Mouse (Mus musculus) embryonic fibroblast, embryonic 13.5 days (primary cell): ENCODE data around the gene Pdzrn4.

Source experiments
- CTCF ChIP-seq: IDR thresholded peaks from 2 replicates; pipeline ENCODE4 v1.5.1; 2011; ENCODE audit warnings: mild to moderate bottlenecking, control low read depth, low read length, moderate library complexity, borderline replicate concordance; ENCODE audit not compliant: insufficient read depth
- POLR2A ChIP-seq: IDR thresholded peaks from 2 replicates; pipeline ENCODE4 v1.6.1; 2011; ENCODE audit warnings: low read depth, mild to moderate bottlenecking, control low read depth, low read length, moderate library complexity

- no peak for TF ChIP-seq CTCF
- TF ChIP-seq POLR2A, result no peak
Measured at GRCm38 (mm10) chr15:92752578-92752977, 355.9 kb downstream of the Pdzrn4 start.
